Mouse (Mus musculus) kidney, postnatal 36 days (tissue): ENCODE results near the gene Alk.

Source experiments
- DNase-seq, 2 experiments: peaks; one replicate each; pipeline ENCODE4 v3.0.0; 2021 to 2022; ENCODE audit warnings: mixed read lengths in 2 of 2

Gene Alk

DNA sequence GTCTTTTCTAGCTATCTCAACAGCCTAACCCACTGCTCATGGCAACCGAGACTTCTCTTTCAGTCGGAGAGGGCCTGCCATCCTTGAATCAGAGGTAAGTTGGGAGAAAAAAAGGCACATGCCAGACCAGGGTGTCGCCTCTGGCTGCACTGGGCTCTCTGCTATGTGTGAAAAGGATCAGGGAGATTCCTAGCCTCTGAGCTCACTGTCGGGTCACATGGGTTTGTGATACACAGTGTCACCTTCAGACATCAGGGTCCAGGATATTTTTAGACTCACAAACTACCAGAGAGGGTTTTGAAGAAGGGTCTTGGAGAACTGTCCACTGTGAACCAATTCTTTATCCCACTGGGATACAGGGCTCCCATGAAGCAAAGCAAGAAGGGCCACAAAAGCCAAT, 352.9 kb downstream of the Alk start:
- DNase-seq, result no peak

GRCm38 (mm10) chr17:72250482-72251405, 353.7 kb downstream of the Alk start:
- DNase-seq, result no peak

DNA sequence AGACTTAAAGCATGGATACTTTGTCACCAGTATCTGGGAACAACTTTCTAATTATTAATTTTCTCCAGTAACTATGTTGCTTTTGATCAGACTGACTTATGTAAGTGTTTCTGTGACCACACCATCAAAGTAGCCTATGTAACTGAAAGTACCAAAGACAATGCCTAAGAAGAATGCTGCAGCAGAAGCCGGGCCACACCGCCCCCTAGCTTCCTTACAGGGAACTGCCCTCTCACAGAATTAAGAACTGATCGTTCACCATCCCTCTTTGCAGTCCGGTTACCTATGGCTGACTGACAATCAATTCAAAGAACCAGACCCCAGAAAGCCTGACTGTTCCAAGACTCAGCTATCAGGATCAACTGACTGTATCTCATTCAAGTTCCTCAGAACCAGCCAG, 362.4 kb downstream of the Alk start:
- peak; percentile 48 to 74 for DNase-seq

- DNase-seq, result peak in 1 of 2 experiments; percentile 25
Observed at GRCm38 (mm10) chr17:72237315-72237714, 367.1 kb downstream of the Alk start.

GRCm38 (mm10) chr17:72230891-72231290, 373.5 kb downstream of the Alk start:
- DNase-seq, result no peak

- no peak for DNase-seq
Observed at GRCm38 (mm10) chr17:72218816-72219215, 385.6 kb downstream of the Alk start.

DNA sequence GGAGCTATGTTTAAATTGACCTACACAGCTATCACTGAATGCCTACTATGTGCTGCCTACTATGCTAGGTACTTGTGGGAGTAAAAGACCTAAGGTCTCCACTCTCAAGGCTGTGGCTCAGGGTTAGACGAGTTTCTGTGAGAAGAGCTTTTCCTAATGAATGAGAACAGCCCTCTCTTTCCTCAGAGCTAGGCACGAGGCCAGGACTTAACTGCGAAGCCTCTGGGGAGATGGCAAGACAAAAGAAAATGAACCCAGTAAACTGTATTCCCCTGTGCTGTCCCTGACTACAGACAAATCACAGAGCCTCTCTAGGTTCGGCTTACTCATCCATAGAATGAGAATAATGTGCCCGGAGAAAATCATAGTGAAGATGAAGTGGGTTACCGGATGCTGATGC, 406.9 kb downstream of the Alk start:
- DNase-seq, result no peak

DNA sequence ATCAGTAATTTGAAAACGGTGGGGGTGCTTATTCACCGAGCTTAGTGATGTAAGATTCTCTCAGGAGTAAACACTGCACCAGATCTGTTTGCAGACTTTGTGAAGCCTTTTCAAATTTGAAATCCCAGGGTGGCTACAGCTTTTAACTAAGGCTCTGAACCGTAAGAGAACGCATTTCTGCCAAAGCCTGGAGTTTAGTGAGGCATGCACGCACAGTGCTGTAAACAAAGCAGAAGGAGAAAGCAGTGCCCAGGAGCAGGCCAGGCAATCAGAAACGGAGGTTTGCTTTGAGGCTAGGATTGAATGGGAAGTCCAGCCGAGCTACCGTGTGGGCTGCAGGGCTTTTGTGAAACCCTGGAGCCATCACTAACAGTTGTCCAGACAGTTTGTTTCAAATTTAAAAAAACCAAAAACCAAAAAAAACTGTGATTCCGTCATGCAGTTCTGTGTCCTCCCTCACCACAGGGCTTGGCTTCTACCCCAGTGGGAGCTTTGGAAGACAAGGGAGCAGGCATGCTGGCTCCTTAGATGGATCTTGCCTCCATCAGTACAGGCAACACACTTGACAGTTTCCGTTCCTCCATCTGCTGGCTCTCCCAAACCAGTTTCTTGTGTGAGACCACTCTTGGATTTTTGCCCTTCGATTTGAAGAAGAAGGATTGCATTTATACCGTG, 409.3 kb downstream of the Alk start:
- DNase-seq, result no peak

GRCm38 (mm10) chr17:72190536-72190935, 413.9 kb downstream of the Alk start:
- DNase-seq, result no peak

- DNase-seq, result peak; percentile 9 to 37
Observed at GRCm38 (mm10) chr17:72187026-72187425, 417.4 kb downstream of the Alk start.

DNA sequence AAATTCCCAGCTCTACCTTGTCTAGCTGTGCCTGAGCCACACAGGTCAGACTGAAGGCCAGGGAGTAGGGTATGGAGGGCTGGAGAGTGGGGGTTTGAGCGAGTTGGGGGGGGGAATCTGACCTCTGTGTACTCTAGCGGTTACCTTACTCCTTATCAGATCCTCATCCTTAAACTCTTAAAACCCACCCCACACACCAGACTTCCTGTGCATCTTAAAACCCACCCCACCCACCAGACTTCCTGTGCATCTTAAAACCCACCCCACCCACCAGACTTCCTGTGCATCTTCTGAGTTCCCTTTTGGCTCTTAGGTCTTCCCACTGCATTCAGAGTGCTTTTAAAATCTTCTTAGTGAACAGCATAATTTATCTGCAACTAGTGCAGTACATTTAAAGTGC, 422.0 kb downstream of the Alk start:
- DNase-seq, result no peak

DNA sequence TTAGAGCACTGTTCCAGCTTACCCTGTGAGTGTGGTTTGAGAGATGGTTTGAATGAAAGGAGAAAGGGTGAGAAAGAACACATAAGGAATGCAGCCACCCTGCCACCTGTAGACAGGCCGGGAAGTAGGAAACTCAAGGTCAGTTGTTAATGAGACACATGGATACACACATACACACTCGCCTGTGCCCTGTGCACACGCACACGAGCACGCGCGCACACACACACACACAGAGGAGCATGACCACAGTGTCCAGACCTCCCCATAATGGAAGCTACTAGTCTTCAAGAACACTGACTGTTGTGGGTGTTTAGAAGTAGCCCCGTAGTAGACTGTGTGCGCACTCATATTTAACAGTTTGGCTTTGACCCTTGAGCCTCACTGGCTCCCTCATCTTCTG, 424.2 kb downstream of the Alk start:
- no peak for DNase-seq

DNA sequence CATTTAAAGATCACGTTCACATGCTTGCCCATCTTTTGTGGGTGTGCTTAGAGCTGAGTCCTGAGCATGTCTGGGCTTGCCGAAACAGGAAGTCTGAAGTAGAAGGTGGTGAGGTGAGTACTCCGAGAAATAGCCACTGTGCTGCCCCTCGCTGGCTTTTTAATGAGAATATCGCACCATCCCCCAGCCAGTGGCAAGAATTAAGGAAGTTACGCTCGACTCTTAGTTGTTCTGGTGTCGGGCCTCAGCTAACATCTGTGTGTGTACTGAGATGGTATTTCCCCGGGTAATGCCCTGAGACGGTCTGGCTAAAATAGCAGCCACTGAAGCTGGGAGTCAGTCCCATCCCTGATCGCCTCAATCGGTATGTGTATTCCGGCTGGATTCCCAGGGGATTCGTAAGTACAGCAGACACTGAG, 424.7 kb downstream of the Alk start:
- no peak for DNase-seq

DNA sequence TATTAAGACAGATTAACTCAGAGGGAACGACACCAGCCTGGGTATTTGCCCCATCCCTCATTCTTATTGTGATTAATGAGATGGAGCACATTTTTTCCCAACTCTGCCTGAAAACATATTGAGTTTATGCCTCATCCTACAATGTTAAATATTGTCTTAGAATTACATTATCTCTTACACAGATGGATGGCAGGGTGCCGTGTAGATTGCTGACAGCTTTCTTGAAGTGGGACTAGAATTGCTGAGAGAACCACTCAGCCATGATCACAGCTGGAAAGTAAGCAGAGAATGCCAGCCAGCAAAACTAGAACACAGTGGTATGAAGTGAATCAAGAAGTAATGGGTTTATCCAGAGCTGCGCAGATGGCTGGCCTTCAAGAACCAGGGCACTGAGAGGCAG, 430.6 kb downstream of the Alk start:
- DNase-seq, result no peak

DNA sequence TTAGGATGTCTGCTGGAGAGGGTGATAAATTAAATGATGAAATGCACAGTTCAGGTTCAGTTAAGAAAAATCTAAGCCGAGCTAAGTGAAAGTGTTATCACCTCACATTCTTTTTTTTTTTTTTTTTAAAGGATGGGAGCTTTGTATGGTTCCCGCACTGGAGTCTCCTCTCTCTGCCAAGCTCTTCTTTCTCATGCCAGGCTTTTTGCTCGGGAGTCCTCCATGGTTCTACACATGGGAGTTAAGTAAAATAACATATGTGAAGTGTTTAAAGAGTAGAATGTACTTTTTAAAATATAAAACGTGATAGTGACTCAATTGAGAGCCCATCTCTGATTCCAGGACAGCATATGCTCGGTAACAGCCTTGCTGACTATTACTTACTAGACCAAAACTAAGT, 436.3 kb downstream of the Alk start:
- no peak for DNase-seq

GRCm38 (mm10) chr17:72158857-72159385, 445.5 kb downstream of the Alk start:
- no peak for DNase-seq

GRCm38 (mm10) chr17:72157830-72158629, 446.4 kb downstream of the Alk start:
- no peak for DNase-seq

DNA sequence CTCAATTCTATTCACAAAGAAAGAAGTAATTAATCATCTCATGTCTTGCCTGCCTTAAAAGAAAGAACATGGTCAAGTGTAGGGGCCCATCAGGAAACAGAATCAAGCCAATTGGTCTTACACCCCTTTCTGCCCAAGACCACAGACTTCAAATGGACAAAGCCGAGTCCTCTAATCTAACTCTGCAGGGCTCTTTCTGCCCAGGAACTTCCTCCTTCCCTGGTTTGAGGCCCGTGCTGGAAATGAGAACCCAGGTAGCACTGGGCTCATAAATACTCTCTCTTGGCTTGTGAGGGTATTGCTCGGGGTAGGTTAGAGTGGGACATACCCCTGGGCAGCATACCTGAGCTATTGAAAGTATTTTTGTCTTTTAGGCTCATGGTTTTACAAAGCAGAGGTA, 451.4 kb downstream of the Alk start:
- DNase-seq, result no peak

GRCm38 (mm10) chr17:72144946-72145598, 459.4 kb downstream of the Alk start:
- peak; percentile 25 to 31 for DNase-seq

DNA sequence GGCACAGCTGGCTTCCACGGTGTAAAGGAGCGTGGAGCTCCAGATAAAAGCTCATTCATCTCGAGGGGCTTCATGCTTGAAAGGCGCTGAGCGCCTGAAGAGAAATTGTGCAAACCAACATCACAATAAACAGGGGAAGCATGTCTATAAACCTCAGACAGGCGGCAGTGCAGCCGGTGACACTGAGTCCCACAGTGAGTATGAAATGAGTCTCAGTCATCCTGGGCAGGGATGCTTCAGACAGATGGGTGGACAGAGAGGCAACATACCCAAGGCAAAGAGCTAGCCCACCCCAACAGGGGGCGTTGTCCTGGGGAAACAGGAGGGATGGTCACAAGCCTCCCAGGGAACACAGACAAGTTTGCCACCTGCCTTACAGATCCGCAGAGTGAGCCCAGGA, 460.0 kb downstream of the Alk start:
- DNase-seq, result no peak

DNA sequence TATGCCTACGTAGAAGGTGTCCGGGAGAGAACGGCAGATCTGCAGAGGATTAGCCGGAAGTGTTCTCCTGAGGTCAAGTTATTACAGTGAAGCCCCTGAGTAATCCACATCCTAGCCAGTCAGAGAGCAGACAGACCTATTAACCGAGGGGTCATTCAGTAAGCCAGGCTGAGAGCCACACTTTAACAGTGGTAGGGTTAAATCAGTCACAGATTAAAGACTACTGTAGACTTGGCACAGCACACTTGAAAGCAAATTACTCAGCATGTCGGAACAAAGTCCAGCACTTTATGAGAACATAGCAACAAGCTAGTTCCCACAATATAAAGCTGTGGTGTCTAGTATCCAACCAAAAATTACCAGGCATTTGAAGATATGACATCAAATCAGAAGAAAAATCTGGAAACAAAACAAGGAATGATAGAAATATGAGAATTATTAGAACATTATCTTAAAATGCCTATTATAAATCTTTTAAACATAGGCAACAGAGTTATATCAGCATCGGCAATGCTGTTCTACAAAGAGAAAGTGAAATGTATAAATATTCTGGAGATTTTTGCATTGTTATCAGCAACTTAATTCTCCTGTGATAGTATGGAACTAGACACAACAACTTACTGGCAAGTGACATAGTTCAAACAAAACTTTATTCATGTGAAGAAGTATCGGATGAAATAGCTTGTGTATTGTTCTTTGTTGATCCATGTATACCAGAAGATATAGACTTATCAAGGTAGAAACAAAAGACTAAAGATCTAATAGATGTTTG, 472.1 kb downstream of the Alk start:
- DNase-seq, result peak; percentile 55 to 84

GRCm38 (mm10) chr17:72121660-72122059, 482.8 kb downstream of the Alk start:
- DNase-seq, result peak in 1 of 2 experiments; percentile 42
